Mouse (Mus musculus) forebrain, embryonic 16.5 days (tissue): ENCODE measurements around the gene Gstp1. TPM values are rescaled to one million over a fixed set of nuclear protein-coding genes. Genes with fewer than 3 reads are reported as not detected.
"Not testable (repeated sequence)": the region's sequence is repeated elsewhere in the genome, so short reads cannot be mapped to it uniquely, and the experiment has no call there.

Experiments used
- ATAC-seq: fragments of 200-750 bp; cut with Nextera tagmentation; 2 replicates; pipeline ENCODE4 v1.8.0; 2017; ENCODE audit warnings: mild to moderate bottlenecking, moderate library complexity
- H3K27ac ChIP-seq: fragments of 300-500 bp; sonication (generic); 2 replicates; pipeline ENCODE4 v1.5.1; 2014; ENCODE audit warnings: low read length, control low read depth
- H3K27me3 ChIP-seq: fragments of 300-500 bp; sonication (generic); replicated peaks from 2 replicates; pipeline ENCODE4 v1.6.1; 2014; ENCODE audit warnings: low read length; ENCODE audit not compliant: control insufficient read depth, insufficient read depth
- H3K36me3 ChIP-seq: fragments of 300-500 bp; sonication (generic); 2 replicates; pipeline ENCODE4 v1.6.1; 2014; ENCODE audit not compliant: control insufficient read depth, insufficient read depth
- H3K4me1 ChIP-seq: fragments of 300-500 bp; sonication (generic); replicated peaks from 2 replicates; pipeline ENCODE4 v1.6.1; 2014; ENCODE audit warnings: low read length; ENCODE audit not compliant: control insufficient read depth, insufficient read depth
- H3K4me2 ChIP-seq: fragments of 300-500 bp; sonication (generic); 2 replicates; pipeline ENCODE4 v1.6.1; 2014; ENCODE audit warnings: mild to moderate bottlenecking, low read length, control low read depth
- H3K4me3 ChIP-seq: fragments of 300-500 bp; sonication (generic); replicated peaks from 2 replicates; pipeline ENCODE4 v1.5.1; 2014; ENCODE audit warnings: mild to moderate bottlenecking, low read length, control low read depth
- H3K9ac ChIP-seq: fragments of 300-500 bp; sonication (generic); replicated peaks from 2 replicates; pipeline ENCODE4 v1.6.1; 2014; ENCODE audit warnings: low read depth, low read length, control low read depth
- H3K9me3 ChIP-seq: fragments of 300-500 bp; sonication (generic); 2 replicates; pipeline ENCODE4 v1.6.1; 2016; ENCODE audit warnings: low read length; ENCODE audit not compliant: control insufficient read depth
- WGBS: fragments of 180-500 bp; shearing (Covaris S2); extraction: QIAGEN DNeasy Blood & Tissue Kit; methylation state at CpG from one replicate; pipeline ENCODE4 v1.1.7; 2014; 5-methylcytosine and 5-hydroxymethylcytosine counted together
- polyA plus RNA-seq: library from polyadenylated mRNA; unstranded; fragments of >200 nt; fragmentation: Nextera tagmentation; extraction: Ambion mirVana; gene quantifications from 2 replicates; pipeline ENCODE4 v1.2.1, GENCODE M21; 2015

Gene Gstp1
- polyA plus RNA-seq, 1 experiment from 2014 or later = 460 TPM

DNA sequence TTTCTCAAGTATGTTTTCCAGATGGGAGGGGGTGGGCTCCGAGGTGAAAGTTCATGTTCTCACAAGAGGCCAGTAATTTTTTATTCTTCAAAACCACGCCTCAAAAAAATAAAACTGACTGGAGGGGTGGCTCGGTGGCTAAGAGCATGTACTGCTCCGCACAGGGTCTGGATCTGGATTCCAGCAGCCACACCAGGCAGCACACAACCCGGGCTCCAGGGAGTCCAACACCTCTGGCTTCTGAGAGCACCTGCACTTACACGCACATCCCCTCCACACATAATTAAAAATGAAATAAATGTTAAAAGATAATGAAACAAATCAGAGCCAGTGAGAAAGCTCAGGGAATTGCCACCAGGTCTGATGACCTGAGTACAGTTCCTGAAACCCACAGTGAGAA, 28.5 kb upstream of the Gstp1 start:
- Histone ChIP-seq H3K9me3 (no peaks in the 10 kb centered on the region), H3K27ac (no peak overlapping the region), H3K4me2 (no peak overlapping the region), H3K4me1 (no peaks in the 10 kb centered on the region), H3K4me3 (no peak overlapping the region), H3K9ac (no peak overlapping the region), H3K36me3 (no peaks in the 10 kb centered on the region), H3K27me3 (no peaks in the 10 kb centered on the region)
- no peak for ATAC-seq
- 85% methylated on average over 6 of the region's 6 CpGs for WGBS

DNA sequence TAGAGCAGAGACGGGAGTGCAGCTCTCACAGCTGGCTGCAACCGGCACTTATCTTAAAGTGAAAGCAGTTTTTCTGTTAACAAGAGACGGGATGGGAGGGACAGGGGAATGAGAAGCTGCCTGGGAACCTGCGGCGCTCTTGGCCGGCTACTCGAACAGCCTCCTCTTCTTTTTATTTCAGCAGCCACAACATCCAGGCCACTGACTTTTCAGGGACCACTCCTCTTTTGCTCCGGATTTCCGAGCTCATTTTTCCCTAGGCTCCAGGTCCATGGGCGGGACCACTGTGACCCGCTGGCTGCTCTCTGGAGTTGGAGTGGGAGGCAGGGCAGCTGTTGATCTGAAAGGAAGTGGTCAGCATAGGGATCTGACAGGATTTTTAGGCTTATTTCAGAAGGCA, 26.7 kb upstream of the Gstp1 start:
- ATAC-seq, H3K9me3 ChIP-seq, H3K9ac ChIP-seq, H3K4me1 ChIP-seq, H3K27ac ChIP-seq, H3K4me2 ChIP-seq, H3K36me3 ChIP-seq, H3K27me3 ChIP-seq, H3K4me3 ChIP-seq: not testable (repeated sequence)
- whole genome bisulfite sequencing = 47% methylated on average over 4 of the region's 11 CpGs

DNA sequence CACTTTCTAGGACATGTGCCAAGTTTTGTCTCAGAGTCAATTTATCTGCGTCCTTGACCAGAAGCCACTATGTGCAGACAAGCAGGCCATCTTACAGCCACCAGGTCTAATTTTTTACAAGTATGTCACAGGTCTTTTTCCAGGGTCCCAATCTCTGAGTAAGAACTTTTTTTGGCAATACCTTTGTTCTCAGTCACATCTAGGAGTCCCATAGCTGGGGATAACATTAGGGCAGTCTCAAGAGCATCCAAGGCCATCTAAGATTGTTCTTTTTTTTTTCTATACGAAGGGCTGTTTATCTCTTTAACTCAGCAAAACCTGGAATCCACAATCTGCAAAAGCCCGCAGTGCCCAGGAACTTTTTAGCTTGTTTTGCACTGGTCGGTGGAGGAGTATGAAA, 25.6 kb upstream of the Gstp1 start:
- H3K4me2 ChIP-seq, H3K9ac ChIP-seq, H3K27me3 ChIP-seq, H3K4me1 ChIP-seq, H3K27ac ChIP-seq, ATAC-seq, H3K9me3 ChIP-seq, H3K4me3 ChIP-seq, H3K36me3 ChIP-seq: not testable (repeated sequence)
- WGBS = 90% methylated on average over 2 of the region's 4 CpGs

DNA sequence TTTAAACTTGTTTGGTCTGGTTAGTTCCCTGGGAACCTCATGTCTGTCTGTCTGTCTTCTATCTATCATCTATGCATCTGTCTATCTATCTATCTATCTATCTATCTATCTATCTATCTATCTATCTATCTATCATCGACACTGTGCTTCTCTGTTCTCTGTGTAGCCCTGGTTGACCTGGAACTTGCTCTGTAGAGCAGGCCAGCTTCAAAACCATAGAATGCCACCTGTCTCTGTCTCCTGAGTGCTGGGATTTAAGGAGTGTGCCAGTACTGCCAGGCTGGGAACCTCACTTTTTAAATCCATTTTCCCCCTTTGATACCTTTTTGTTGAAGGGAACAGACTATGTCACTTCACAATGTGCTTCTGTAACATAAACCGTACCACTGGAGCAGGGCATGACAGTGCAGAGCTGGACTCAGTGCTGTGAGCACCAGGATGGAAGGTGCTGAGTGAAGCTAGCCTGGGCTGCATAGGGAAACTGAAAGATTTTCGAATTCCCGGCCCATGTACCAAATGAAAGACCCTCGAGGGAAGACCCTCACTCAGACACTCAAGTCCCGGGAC, 23.2 kb upstream of the Gstp1 start:
- Histone ChIP-seq H3K9me3 (no peaks in the 10 kb centered on the region), H3K36me3 (no peaks in the 10 kb centered on the region), H3K27ac (no peak overlapping the region), H3K9ac (no peak overlapping the region), H3K4me3 (no peak overlapping the region), H3K27me3 (no peaks in the 10 kb centered on the region), H3K4me1 (no peaks in the 10 kb centered on the region), H3K4me2 (no peak overlapping the region)
- WGBS = 90% methylated on average over 6 of the region's 6 CpGs
- no peak for ATAC-seq

DNA sequence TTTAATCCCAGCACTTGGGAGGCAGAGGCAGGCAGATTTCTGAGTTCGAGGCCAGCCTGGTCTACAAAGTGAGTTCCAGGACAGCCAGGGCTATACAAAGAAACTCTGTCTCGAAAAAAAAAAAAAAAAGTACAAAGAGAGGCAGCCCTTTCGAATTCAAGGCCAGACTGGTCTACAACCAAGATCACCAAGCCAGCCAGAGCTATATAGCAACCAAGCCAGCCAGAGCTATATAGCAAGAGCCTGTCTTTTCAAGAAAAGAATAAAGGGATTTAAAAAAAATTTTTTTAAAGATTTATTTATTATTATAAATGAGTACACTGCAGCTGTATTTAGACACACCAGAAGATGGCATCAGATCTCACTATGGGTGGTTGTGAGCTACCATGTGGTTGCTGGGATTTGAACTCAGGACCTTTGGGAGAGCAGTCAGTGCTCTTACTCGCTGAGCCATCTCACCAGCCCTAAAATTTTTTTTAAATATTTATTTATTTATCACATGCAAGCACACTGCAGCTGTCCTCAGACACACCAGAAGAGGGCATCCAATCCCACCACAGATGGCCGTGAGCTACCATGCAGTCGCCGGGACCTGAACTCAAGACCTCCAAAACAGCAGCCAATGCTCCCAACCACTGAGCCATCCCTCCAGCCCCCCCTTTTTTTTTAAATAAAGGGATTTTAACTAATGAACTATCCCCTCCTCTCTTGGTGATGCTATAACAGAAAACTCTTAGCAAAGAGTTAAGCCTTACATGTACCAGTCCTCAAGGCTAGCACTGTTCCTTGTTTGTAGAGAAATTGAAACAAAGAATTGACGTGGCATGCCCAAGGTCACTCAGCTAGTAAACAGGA, 22.5 kb upstream of the Gstp1 start:
- not testable (repeated sequence) for H3K4me1 ChIP-seq, H3K27me3 ChIP-seq, H3K4me3 ChIP-seq, H3K27ac ChIP-seq, ATAC-seq, H3K9me3 ChIP-seq, H3K9ac ChIP-seq, H3K36me3 ChIP-seq, H3K4me2 ChIP-seq
- WGBS = 89% methylated on average over 8 of the region's 8 CpGs

DNA sequence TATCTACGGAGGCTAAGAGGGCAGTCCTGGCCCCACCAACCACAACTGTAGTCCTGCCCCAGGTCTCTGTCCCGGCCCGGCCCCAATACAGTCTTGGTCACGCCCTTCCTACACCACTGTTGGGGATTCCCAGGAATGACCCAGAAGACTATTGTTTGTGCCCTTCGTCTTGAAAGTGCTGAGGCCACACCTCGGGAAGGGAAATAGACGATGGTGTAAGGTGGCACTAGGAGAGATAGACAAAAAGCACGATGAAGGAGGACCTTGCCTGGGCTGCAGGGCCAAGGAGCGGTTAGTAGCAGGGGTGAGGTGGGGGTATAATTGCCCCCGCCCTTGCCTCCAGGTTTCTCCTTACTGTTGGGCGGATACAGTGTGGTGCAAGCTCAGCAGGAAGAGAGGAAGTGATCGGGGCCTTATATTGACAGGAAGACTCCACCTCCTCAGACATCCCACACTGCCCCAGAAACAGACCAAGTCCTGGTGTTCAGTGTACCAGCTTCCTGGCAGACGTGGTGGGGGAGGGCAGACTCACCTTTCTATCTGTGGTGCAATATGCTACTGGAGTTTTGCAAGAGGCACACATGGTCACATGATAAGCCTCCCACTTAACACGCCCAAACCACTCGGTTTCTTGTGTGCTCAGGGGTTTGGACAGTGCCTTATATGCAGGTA, 21.4 kb upstream of the Gstp1 start, which contains the start of gene Gstp3:
TSS of gene Gstp3 (minus strand) at position 501 of the 672 bp plus-strand sequence.
- Histone ChIP-seq H3K9ac (no peak within 1 kb of the TSS), H3K4me1 (no peaks in the 10 kb centered on the region), H3K4me3 (no peak within 1 kb of the TSS), H3K27me3 (no peaks in the 10 kb centered on the region), H3K4me2 (no peak within 1 kb of the TSS), H3K27ac (no peak within 1 kb of the TSS), H3K36me3 (no peaks in the 10 kb centered on the region), H3K9me3 (no peaks in the 10 kb centered on the region)
- 78% methylated on average over 15 of the region's 15 CpGs for WGBS
- ATAC-seq = no peak

DNA sequence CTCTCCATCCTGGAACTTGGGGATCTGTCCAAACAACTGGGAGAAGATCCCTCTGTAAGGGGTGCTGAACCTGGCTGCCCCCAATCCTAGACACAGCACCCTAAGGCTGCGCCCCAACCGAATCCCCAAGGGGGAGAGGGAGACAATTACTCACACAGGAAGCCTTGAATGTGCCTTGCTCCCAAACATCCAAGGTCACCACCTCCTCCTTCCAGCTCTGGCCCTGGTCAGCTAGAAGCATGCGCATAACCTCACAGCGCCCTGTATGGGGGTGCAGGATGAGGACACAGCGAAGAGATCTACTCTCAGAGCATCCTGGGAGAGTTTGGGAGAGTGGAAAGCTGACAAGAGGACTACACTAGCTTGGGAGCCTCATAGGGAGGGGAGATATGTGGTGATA, 20.8 kb upstream of the Gstp1 start:
- Histone ChIP-seq H3K9me3 (no peaks in the 10 kb centered on the region), H3K36me3 (no peaks in the 10 kb centered on the region), H3K27me3 (no peaks in the 10 kb centered on the region), H3K27ac (no peak overlapping the region), H3K4me2 (no peak overlapping the region), H3K4me1 (no peaks in the 10 kb centered on the region), H3K4me3 (no peak overlapping the region), H3K9ac (no peak overlapping the region)
- no peak for ATAC-seq
- 89% methylated on average over 5 of the region's 5 CpGs for WGBS

DNA sequence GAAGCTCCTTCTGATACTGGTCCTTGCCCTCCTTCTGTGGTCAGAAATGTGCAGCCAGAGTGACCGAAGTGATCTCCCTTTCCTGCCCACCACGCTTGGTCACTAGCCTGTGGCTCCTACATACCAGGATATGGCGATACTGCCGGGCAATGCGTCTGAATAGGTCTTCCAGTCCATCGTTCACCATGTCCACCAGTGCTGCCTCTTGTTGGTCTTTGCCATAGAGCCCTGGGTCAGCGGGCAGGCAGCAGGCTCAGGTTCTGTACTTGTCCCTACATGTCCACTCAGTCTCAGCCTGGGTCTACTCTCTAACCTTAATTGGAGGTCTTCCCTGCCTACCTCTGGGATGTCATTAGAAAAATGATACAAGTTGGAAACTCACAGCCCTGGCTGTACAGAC, 20.2 kb upstream of the Gstp1 start:
- H3K4me2 ChIP-seq = no peak overlapping the region
- no peaks in the 10 kb centered on the region for H3K9me3 ChIP-seq
- H3K27ac ChIP-seq = no peak overlapping the region
- H3K4me3 ChIP-seq = no peak overlapping the region
- ATAC-seq = no peak
- H3K27me3 ChIP-seq = no peaks in the 10 kb centered on the region
- H3K36me3 ChIP-seq = no peaks in the 10 kb centered on the region
- no peaks in the 10 kb centered on the region for H3K4me1 ChIP-seq
- H3K9ac ChIP-seq = no peak overlapping the region
- 92% methylated on average over 7 of the region's 7 CpGs for WGBS

DNA sequence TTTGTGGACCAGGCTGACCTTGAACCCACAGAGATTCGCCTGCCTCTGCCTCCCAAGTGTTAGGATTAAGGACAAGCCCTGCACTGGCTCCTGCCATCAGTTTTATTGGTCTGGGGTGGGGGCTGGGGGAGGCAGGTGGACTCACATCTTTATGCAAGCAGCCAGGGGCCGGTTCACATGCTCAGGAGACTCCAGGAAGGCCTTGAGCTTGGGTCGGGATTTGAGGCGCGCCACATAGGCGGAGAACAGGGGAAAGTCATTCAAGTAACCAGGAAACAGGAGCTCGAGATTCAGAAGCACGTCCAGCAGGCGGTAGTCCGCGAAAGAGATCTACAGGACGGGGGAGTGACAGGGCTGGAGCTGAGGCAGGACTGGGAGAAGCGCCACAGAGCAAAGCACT, 19.6 kb upstream of the Gstp1 start:
- Histone ChIP-seq H3K36me3 (no peaks in the 10 kb centered on the region), H3K9me3 (no peaks in the 10 kb centered on the region), H3K27ac (no peak overlapping the region), H3K27me3 (no peaks in the 10 kb centered on the region), H3K9ac (no peak overlapping the region), H3K4me2 (no peak overlapping the region), H3K4me1 (no peaks in the 10 kb centered on the region), H3K4me3 (no peak overlapping the region)
- no peak for ATAC-seq
- WGBS = 82% methylated on average over 13 of the region's 13 CpGs
